Mouse (Mus musculus): ENCODE measurements around the gene Rbks. TPM values are rescaled to one million over a fixed set of nuclear protein-coding genes. Genes with fewer than 3 reads are reported as not detected.

The Rbks gene
- total and polyA plus RNA-seq, 3 experiments = 8.3 to 22.0 (median 15.7) TPM

DNA sequence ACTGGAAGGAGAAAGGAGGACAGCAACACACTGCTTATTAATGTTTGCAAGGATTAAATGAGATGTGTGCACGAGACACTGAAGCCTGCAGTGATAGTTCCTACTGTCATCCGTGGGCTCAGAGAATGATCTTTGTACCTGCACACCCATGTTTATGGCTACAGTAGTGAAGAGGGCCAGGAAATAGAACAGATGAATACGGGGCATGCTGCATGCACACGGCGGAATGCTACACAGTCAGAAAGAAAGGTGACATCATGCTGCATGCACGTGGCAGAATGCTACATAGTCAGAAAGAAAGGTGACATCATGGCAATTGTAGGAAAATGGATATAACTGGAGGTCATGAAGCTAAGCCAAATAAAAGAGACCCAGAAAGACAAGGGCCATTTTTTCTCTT lies 50.9 kb downstream of the Rbks start:
- Histone ChIP-seq H3K27me3 (ENCODE audit: insufficient read depth, low read length) (no peaks in the 10 kb centered on the region), H3K36me3 (replicated peaks) (peaks cover 86% of the 10 kb centered on the region), H3K4me1 (ENCODE audit: insufficient read depth, low read depth, low read length) (no peaks in the 10 kb centered on the region), H3K4me3 (ENCODE audit: low read depth, low read length) (no peak overlapping the region), H3K9me3 (replicated peaks) (no peaks in the 10 kb centered on the region)
- no peak for ATAC-seq (ENCODE audit: extremely low read depth, insufficient number of reproducible peaks, low FRiP score, poor library complexity, severe bottlenecking)
- no peak for DNase-seq (ENCODE audit: low spot score)
- TF ChIP-seq POLR2AphosphoS5 (IDR thresholded peaks at IDR 0.05; ENCODE audit: insufficient replicate concordance, low read depth, low read length) (no peak), TAL1 (conservative IDR thresholded peaks at IDR 0.05; ENCODE audit: low read depth, low read length) (no peak), GATA1 (IDR thresholded peaks at IDR 0.05; ENCODE audit: borderline replicate concordance, low read length) (no peak), GATA2 (IDR thresholded peaks at IDR 0.05; ENCODE audit: borderline replicate concordance, low read depth, low read length) (no peak), CTCF (IDR thresholded peaks at IDR 0.05; ENCODE audit: low read depth, low read length) (no peak)

DNA sequence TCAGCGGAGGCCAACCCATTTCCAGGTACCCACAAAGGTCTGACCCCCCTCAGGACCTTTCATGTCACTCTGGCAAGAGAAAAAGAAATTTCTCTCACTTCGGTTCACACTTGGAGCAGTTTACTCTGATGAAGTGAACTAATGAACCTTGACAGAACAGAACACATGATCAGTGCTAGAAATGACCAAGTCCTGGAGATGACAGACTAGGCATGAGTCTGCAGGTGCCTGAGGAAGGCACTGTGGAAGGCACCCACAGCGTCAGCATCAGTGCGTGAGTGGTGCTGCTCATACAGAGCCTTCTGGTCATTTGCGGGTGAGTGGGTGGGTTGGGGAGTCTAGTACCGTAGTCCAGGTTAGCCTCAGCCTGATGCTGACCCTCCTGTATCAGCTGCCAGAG lies 51.6 kb downstream of the Rbks start:
- peaks cover 88% of the 10 kb centered on the region for H3K36me3 ChIP-seq (replicated peaks)
- TF ChIP-seq TAL1 (conservative IDR thresholded peaks at IDR 0.05; ENCODE audit: low read depth, low read length) (no peak), GATA1 (IDR thresholded peaks at IDR 0.05; ENCODE audit: borderline replicate concordance, low read length) (no peak), CTCF (IDR thresholded peaks at IDR 0.05; ENCODE audit: low read depth, low read length) (no peak), GATA2 (IDR thresholded peaks at IDR 0.05; ENCODE audit: borderline replicate concordance, low read depth, low read length) (no peak), POLR2AphosphoS5 (IDR thresholded peaks at IDR 0.05; ENCODE audit: insufficient replicate concordance, low read depth, low read length) (no peak)
- no peaks in the 10 kb centered on the region for H3K4me1 ChIP-seq (ENCODE audit: insufficient read depth, low read depth, low read length)
- H3K27me3 ChIP-seq (ENCODE audit: insufficient read depth, low read length) = no peaks in the 10 kb centered on the region
- no peak for ATAC-seq (ENCODE audit: extremely low read depth, insufficient number of reproducible peaks, low FRiP score, poor library complexity, severe bottlenecking)
- DNase-seq (ENCODE audit: low spot score) = no peak
- H3K9me3 ChIP-seq (replicated peaks) = no peaks in the 10 kb centered on the region
- no peak overlapping the region for H3K4me3 ChIP-seq (ENCODE audit: low read depth, low read length)

DNA sequence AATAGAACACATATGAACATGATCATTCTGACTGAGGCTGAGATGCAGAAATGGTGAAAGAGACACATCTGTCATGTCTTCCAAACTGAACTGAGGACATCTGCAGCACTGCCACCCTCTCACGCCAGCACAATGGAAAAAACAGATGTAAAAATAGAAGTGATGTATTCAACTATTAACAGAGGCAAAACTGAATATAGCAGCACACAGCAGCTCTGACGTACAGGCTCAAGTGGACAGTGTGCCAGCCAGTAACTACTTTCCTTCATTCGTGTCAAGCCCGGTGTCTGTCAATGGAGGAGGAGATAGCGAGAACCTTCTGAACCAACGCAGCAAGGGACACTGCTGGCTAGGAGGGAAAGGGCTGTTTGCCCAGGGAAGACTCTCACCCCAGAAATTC lies 52.6 kb downstream of the Rbks start:
- Histone ChIP-seq H3K36me3 (replicated peaks) (peaks cover 87% of the 10 kb centered on the region), H3K4me1 (ENCODE audit: insufficient read depth, low read depth, low read length) (no peaks in the 10 kb centered on the region), H3K27me3 (ENCODE audit: insufficient read depth, low read length) (no peaks in the 10 kb centered on the region), H3K4me3 (ENCODE audit: low read depth, low read length) (no peak overlapping the region), H3K9me3 (replicated peaks) (no peaks in the 10 kb centered on the region)
- DNase-seq (ENCODE audit: low spot score) (no peak), ATAC-seq (ENCODE audit: extremely low read depth, insufficient number of reproducible peaks, low FRiP score, poor library complexity, severe bottlenecking) (no peak)
- TF ChIP-seq CTCF (IDR thresholded peaks at IDR 0.05; ENCODE audit: low read depth, low read length) = 0 out of 2 replicates have a peak, but pooled peaks have one; percentile 0
- TF ChIP-seq TAL1 (conservative IDR thresholded peaks at IDR 0.05; ENCODE audit: low read depth, low read length) = no peak
- no peak for TF ChIP-seq POLR2AphosphoS5 (IDR thresholded peaks at IDR 0.05; ENCODE audit: insufficient replicate concordance, low read depth, low read length)
- no peak for TF ChIP-seq GATA2 (IDR thresholded peaks at IDR 0.05; ENCODE audit: borderline replicate concordance, low read depth, low read length)
- TF ChIP-seq GATA1 (IDR thresholded peaks at IDR 0.05; ENCODE audit: borderline replicate concordance, low read length) = no peak

DNA sequence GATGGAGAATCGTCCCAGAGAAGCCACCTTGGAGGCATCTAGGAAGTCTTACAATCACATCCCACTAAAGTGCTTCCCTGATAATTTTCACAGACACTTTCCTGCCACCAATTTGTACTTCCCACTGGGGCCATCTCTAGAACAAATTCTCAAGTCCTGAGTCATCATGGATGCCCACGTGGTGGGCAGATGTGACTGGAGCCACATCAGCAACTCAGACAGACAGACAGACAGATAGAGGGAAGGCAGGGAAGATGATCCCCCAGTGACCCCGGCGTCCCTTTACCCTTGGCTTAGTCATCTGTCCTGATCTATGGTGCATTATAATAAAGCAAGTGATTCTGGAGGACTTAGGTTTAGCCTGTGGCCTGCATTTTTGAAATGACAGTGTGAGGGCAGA lies 53.2 kb downstream of the Rbks start:
- TF ChIP-seq TAL1 (conservative IDR thresholded peaks at IDR 0.05; ENCODE audit: low read depth, low read length) (no peak), CTCF (IDR thresholded peaks at IDR 0.05; ENCODE audit: low read depth, low read length) (no peak), GATA1 (IDR thresholded peaks at IDR 0.05; ENCODE audit: borderline replicate concordance, low read length) (no peak), POLR2AphosphoS5 (IDR thresholded peaks at IDR 0.05; ENCODE audit: insufficient replicate concordance, low read depth, low read length) (no peak), GATA2 (IDR thresholded peaks at IDR 0.05; ENCODE audit: borderline replicate concordance, low read depth, low read length) (no peak)
- no peaks in the 10 kb centered on the region for H3K27me3 ChIP-seq (ENCODE audit: insufficient read depth, low read length)
- DNase-seq (ENCODE audit: low spot score) (no peak), ATAC-seq (ENCODE audit: extremely low read depth, insufficient number of reproducible peaks, low FRiP score, poor library complexity, severe bottlenecking) (no peak)
- no peak overlapping the region for H3K4me3 ChIP-seq (ENCODE audit: low read depth, low read length)
- no peaks in the 10 kb centered on the region for H3K9me3 ChIP-seq (replicated peaks)
- H3K36me3 ChIP-seq (replicated peaks) = peaks cover 85% of the 10 kb centered on the region
- H3K4me1 ChIP-seq (ENCODE audit: insufficient read depth, low read depth, low read length) = no peaks in the 10 kb centered on the region

DNA sequence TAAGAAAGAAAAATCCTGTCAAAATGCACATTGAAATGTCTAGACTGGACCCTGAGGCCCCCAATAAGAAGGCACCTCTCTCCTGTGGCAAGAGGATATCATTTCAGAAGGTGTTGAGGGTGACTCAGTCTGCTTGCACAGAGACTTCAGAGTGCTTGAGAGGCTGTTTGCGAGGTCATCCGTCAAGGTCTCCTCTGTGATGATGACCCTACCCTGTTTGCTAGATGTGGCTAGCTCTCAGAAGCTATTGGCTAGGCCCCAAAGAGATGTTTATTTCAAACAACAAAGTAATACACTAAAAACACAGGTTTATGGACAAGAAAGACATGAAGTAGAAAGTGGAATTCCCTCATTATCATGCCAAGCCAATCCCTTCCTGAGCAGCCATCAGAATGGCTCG lies 55.1 kb downstream of the Rbks start:
- Histone ChIP-seq H3K27me3 (ENCODE audit: insufficient read depth, low read length) (no peaks in the 10 kb centered on the region), H3K4me3 (ENCODE audit: low read depth, low read length) (no peak overlapping the region), H3K36me3 (replicated peaks) (peaks cover 86% of the 10 kb centered on the region), H3K4me1 (ENCODE audit: insufficient read depth, low read depth, low read length) (no peaks in the 10 kb centered on the region), H3K9me3 (replicated peaks) (no peaks in the 10 kb centered on the region)
- no peak for DNase-seq (ENCODE audit: low spot score)
- no peak for TF ChIP-seq GATA2 (IDR thresholded peaks at IDR 0.05; ENCODE audit: borderline replicate concordance, low read depth, low read length)
- TF ChIP-seq GATA1 (IDR thresholded peaks at IDR 0.05; ENCODE audit: borderline replicate concordance, low read length) = no peak
- no peak for ATAC-seq (ENCODE audit: extremely low read depth, insufficient number of reproducible peaks, low FRiP score, poor library complexity, severe bottlenecking)

DNA sequence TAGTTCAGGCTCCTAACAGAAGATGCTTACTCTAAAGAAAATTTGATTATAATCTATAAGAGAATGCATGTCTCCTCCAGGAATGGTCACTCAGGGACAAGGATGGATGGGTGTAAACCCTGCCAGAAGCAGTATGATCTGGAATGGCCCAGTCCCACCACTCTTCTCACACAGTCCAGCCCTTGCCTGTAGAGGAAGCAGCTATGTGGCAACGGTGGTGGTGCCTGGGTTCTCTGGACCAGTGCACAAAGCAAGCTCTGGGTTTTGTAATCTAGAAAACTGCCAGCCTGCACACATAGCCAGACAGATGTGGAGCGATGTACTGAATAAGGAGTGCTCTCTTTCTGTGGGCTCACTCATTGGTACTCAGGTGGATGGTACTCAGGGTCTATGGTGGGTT lies 56.9 kb downstream of the Rbks start:
- Histone ChIP-seq H3K4me3 (ENCODE audit: low read depth, low read length) (no peak overlapping the region), H3K4me1 (ENCODE audit: insufficient read depth, low read depth, low read length) (no peaks in the 10 kb centered on the region), H3K9me3 (replicated peaks) (no peaks in the 10 kb centered on the region), H3K27me3 (ENCODE audit: insufficient read depth, low read length) (no peaks in the 10 kb centered on the region), H3K36me3 (replicated peaks) (peaks cover 81% of the 10 kb centered on the region)
- ATAC-seq (ENCODE audit: extremely low read depth, insufficient number of reproducible peaks, low FRiP score, poor library complexity, severe bottlenecking) (no peak), DNase-seq (ENCODE audit: low spot score) (no peak)
- TF ChIP-seq CTCF (IDR thresholded peaks at IDR 0.05; ENCODE audit: low read depth, low read length) = no peak
- TF ChIP-seq GATA2 (IDR thresholded peaks at IDR 0.05; ENCODE audit: borderline replicate concordance, low read depth, low read length) = no peak
- TF ChIP-seq TAL1 (conservative IDR thresholded peaks at IDR 0.05; ENCODE audit: low read depth, low read length) = no peak
- TF ChIP-seq GATA1 (IDR thresholded peaks at IDR 0.05; ENCODE audit: borderline replicate concordance, low read length) = no peak
- TF ChIP-seq POLR2AphosphoS5 (IDR thresholded peaks at IDR 0.05; ENCODE audit: insufficient replicate concordance, low read depth, low read length) = no peak

Data from G1E (cell line).